Mouse (Mus musculus) MEL (cell line): ENCODE data around the gene Sgf29. TPM values are rescaled to one million over a fixed set of nuclear protein-coding genes. Genes with fewer than 3 reads are reported as not detected.

Experiments used
- DNase-seq: peaks from one replicate; pipeline ENCODE4 v3.0.0; 2011; ENCODE audit warnings: low read depth, low spot score
- H3K27ac ChIP-seq: 2 replicates; pipeline ENCODE4 v1.5.1; 2012; ENCODE audit warnings: low read depth, mild to moderate bottlenecking, control low read depth, low read length, moderate library complexity; ENCODE audit not compliant: control insufficient read depth
- H3K27me3 ChIP-seq, 2 experiments: fragments of 150-350 bp in 1 of 2; sonication (generic) in 1 of 2; 2 replicates each; pipeline ENCODE4 v1.6.1; 2012; ENCODE audit warnings: low read length in 2 of 2, mild to moderate bottlenecking in 2 of 2, improper control_type of control experiment in 1 of 2, moderate library complexity in 1 of 2; ENCODE audit not compliant: insufficient read depth in 2 of 2, control insufficient read depth in 1 of 2
- H3K36me3 ChIP-seq, 2 experiments: 2 replicates each; pipeline ENCODE4 v1.6.1; 2012 to 2014; ENCODE audit warnings: low read length in 2 of 2, improper control_type of control experiment in 1 of 2, inconsistent platforms in 1 of 2, mild to moderate bottlenecking in 1 of 2; ENCODE audit not compliant: insufficient read depth in 2 of 2, control insufficient read depth in 1 of 2
- H3K4me1 ChIP-seq, 2 experiments: fragments of 150-350 bp in 1 of 2; sonication (generic) in 1 of 2; 2 replicates each; pipeline ENCODE4 v1.6.1; 2012; ENCODE audit warnings: low read length in 2 of 2, improper control_type of control experiment in 1 of 2, mild to moderate bottlenecking in 1 of 2; ENCODE audit not compliant: insufficient read depth in 2 of 2, control insufficient read depth in 1 of 2
- H3K4me3 ChIP-seq, 2 experiments: fragments of 150-350 bp in 1 of 2; sonication (generic) in 1 of 2; 2 replicates each; pipeline ENCODE4 v1.5.1; 2012; ENCODE audit warnings: low read depth in 2 of 2, low read length in 2 of 2, mild to moderate bottlenecking in 2 of 2, moderate library complexity in 2 of 2, control low read depth in 1 of 2, improper control_type of control experiment in 1 of 2; ENCODE audit not compliant: control insufficient read depth in 1 of 2, insufficient read depth in 1 of 2
- H3K79me2 ChIP-seq: 2 replicates; pipeline ENCODE4 v1.6.1; 2012; ENCODE audit warnings: mild to moderate bottlenecking, low read length, moderate library complexity; ENCODE audit not compliant: control insufficient read depth, poor library complexity, insufficient read depth
- H3K9ac ChIP-seq: 2 replicates; pipeline ENCODE4 v1.6.1; 2012; ENCODE audit warnings: low read depth, mild to moderate bottlenecking, control low read depth, low read length, moderate library complexity; ENCODE audit not compliant: control insufficient read depth, poor library complexity, severe bottlenecking
- H3K9me3 ChIP-seq: fragments of 150-350 bp; sonication (generic); replicated peaks from 2 replicates; pipeline ENCODE4 v1.6.1; 2012; ENCODE audit warnings: mild to moderate bottlenecking, low read length, improper control_type of control experiment, moderate library complexity; ENCODE audit not compliant: insufficient read depth
- BHLHE40 ChIP-seq: IDR thresholded peaks from 2 replicates; pipeline ENCODE4 v1.6.1; 2012; ENCODE audit warnings: low read depth, mild to moderate bottlenecking, inconsistent platforms, low read length, improper control_type of control experiment, borderline replicate concordance
- CHD2 ChIP-seq: IDR thresholded peaks from 2 replicates; pipeline ENCODE4 v1.6.1; 2011; ENCODE audit warnings: low read length, improper control_type of control experiment
- CTCF ChIP-seq, 3 experiments: IDR thresholded peaks in 2 of 3; conservative IDR thresholded peaks in 1 of 3; 2 replicates each; pipeline ENCODE4 v1.5.1; 2011 to 2012; ENCODE audit warnings: low read length in 3 of 3, low read depth in 2 of 3, mild to moderate bottlenecking in 2 of 3, improper control_type of control experiment in 1 of 3, inconsistent platforms in 1 of 3, mixed read lengths in 1 of 3, moderate library complexity in 1 of 3; ENCODE audit not compliant: control insufficient read depth in 1 of 3, insufficient read depth in 1 of 3, poor library complexity in 1 of 3, severe bottlenecking in 1 of 3
- ELF1 ChIP-seq: IDR thresholded peaks from 2 replicates; pipeline ENCODE4 v1.6.1; 2014; ENCODE audit warnings: low read depth, mild to moderate bottlenecking, inconsistent platforms, low read length, improper control_type of control experiment, moderate library complexity
- EP300 ChIP-seq, 2 experiments: IDR thresholded peaks; 2 replicates each; pipeline ENCODE4 v1.6.1; 2011; ENCODE audit warnings: improper control_type of control experiment in 2 of 2, low read length in 2 of 2, low read depth in 1 of 2, mild to moderate bottlenecking in 1 of 2
- ETS1 ChIP-seq: IDR thresholded peaks from 2 replicates; pipeline ENCODE4 v1.6.1; 2012; ENCODE audit warnings: low read depth, mild to moderate bottlenecking, inconsistent platforms, low read length, improper control_type of control experiment, moderate library complexity
- GABPA ChIP-seq: IDR thresholded peaks from 2 replicates; pipeline ENCODE4 v1.6.1; 2012; ENCODE audit warnings: low read depth, mild to moderate bottlenecking, inconsistent platforms, low read length, improper control_type of control experiment, moderate library complexity
- GATA1 ChIP-seq: IDR thresholded peaks from 2 replicates; pipeline ENCODE4 v1.6.1; 2011; ENCODE audit warnings: low read depth, low read length, improper control_type of control experiment
- HCFC1 ChIP-seq: IDR thresholded peaks from 2 replicates; pipeline ENCODE4 v1.6.1; 2012; ENCODE audit warnings: low read depth, mild to moderate bottlenecking, inconsistent platforms, low read length, improper control_type of control experiment, moderate library complexity
- JUND ChIP-seq: IDR thresholded peaks from 2 replicates; pipeline ENCODE4 v1.6.1; 2011; ENCODE audit warnings: low read depth, mild to moderate bottlenecking, improper control_type of control experiment, low read length
- KAT2A ChIP-seq: conservative IDR thresholded peaks from 2 replicates; pipeline ENCODE4 v1.6.1; 2012; ENCODE audit warnings: low read depth, low read length, improper control_type of control experiment, inconsistent platforms
- MAFK ChIP-seq: IDR thresholded peaks from 2 replicates; pipeline ENCODE4 v1.6.1; 2011; ENCODE audit warnings: low read depth, mild to moderate bottlenecking, low read length, improper control_type of control experiment, borderline replicate concordance
- MAX ChIP-seq: IDR thresholded peaks from 2 replicates; pipeline ENCODE4 v1.6.1; 2011; ENCODE audit warnings: low read length, improper control_type of control experiment
- MEF2A ChIP-seq: IDR thresholded peaks from 2 replicates; pipeline ENCODE4 v1.6.1; 2014; ENCODE audit warnings: low read depth, mild to moderate bottlenecking, inconsistent platforms, low read length, improper control_type of control experiment; ENCODE audit not compliant: poor library complexity, insufficient replicate concordance, severe bottlenecking; ENCODE audit errors: extremely low read depth
- MXI1 ChIP-seq: IDR thresholded peaks from 2 replicates; pipeline ENCODE4 v1.6.1; 2011; ENCODE audit warnings: mild to moderate bottlenecking, low read depth, low read length, improper control_type of control experiment
- MYB ChIP-seq: IDR thresholded peaks from 2 replicates; pipeline ENCODE4 v1.6.1; 2011; ENCODE audit warnings: mild to moderate bottlenecking, low read depth, low read length, improper control_type of control experiment
- MYC ChIP-seq: IDR thresholded peaks from 2 replicates; pipeline ENCODE4 v1.6.1; 2011; ENCODE audit warnings: low read depth, mild to moderate bottlenecking, low read length, improper control_type of control experiment, moderate library complexity
- NELFE ChIP-seq: IDR thresholded peaks from 2 replicates; pipeline ENCODE4 v1.6.1; 2011; ENCODE audit warnings: low read depth, low read length, improper control_type of control experiment
- POLR2A ChIP-seq, 2 experiments: IDR thresholded peaks; 2 replicates each; pipeline ENCODE4 v1.6.1; 2011 to 2012; ENCODE audit warnings: low read length in 2 of 2, mild to moderate bottlenecking in 2 of 2, control low read depth in 1 of 2, improper control_type of control experiment in 1 of 2, low read depth in 1 of 2, moderate library complexity in 1 of 2; ENCODE audit not compliant: control insufficient read depth in 1 of 2, insufficient read depth in 1 of 2, poor library complexity in 1 of 2
- POLR2AphosphoS2 ChIP-seq: IDR thresholded peaks from 2 replicates; pipeline ENCODE4 v1.6.1; 2011; ENCODE audit warnings: low read length, improper control_type of control experiment
- POLR2AphosphoS5 ChIP-seq: IDR thresholded peaks from 2 replicates; pipeline ENCODE4 v1.6.1; 2012; ENCODE audit warnings: low read depth, borderline replicate concordance, mild to moderate bottlenecking, inconsistent platforms, low read length, moderate library complexity, mixed read lengths
- RAD21 ChIP-seq: IDR thresholded peaks from 2 replicates; pipeline ENCODE4 v1.6.1; 2011; ENCODE audit warnings: mild to moderate bottlenecking, low read depth, low read length, improper control_type of control experiment
- SIN3A ChIP-seq: IDR thresholded peaks from 2 replicates; pipeline ENCODE4 v1.6.1; 2012; ENCODE audit warnings: low read length, improper control_type of control experiment, inconsistent platforms
- SMC3 ChIP-seq: IDR thresholded peaks from 2 replicates; pipeline ENCODE4 v1.6.1; 2011; ENCODE audit warnings: low read depth, low read length, improper control_type of control experiment
- TBP ChIP-seq: IDR thresholded peaks from 2 replicates; pipeline ENCODE4 v1.8.0; 2011; ENCODE audit warnings: low read depth, low read length, improper control_type of control experiment
- UBTF ChIP-seq: IDR thresholded peaks from 2 replicates; pipeline ENCODE4 v1.6.1; 2012; ENCODE audit warnings: low read depth, mild to moderate bottlenecking, inconsistent platforms, low read length, improper control_type of control experiment, moderate library complexity, borderline replicate concordance; ENCODE audit not compliant: insufficient read depth
- USF1 ChIP-seq: IDR thresholded peaks from 2 replicates; pipeline ENCODE4 v1.6.1; 2014; ENCODE audit warnings: low read depth, mild to moderate bottlenecking, inconsistent platforms, low read length, improper control_type of control experiment, moderate library complexity
- USF2 ChIP-seq, 2 experiments: IDR thresholded peaks; 2 replicates each; pipeline ENCODE4 v1.6.1; 2011 to 2012; ENCODE audit warnings: improper control_type of control experiment in 2 of 2, low read length in 2 of 2, borderline replicate concordance in 1 of 2, inconsistent platforms in 1 of 2, low read depth in 1 of 2, mild to moderate bottlenecking in 1 of 2; ENCODE audit not compliant: insufficient read depth in 1 of 2
- polyA plus RNA-seq, 2 experiments: library from polyadenylated mRNA; stranded (reverse) in 1 of 2; unstranded in 1 of 2; fragments of >175 nt in 1 of 2; fragments of >200 nt in 1 of 2; gene quantifications; 2 replicates each; pipeline versions ENCODE4 v1.2.1 to v1.2.4; 2012; ENCODE audit warnings: low replicate concordance in 2 of 2, low read depth in 1 of 2; ENCODE audit not compliant: insufficient read length in 2 of 2, insufficient read depth in 1 of 2, missing spikeins in 1 of 2
- total RNA-seq: library from RNA; depleted of rRNA; stranded (reverse); fragments of 300-350 nt; gene quantifications from 2 replicates; pipeline ENCODE4 v1.2.3, GENCODE M21; 2012

The Sgf29 gene
- total and polyA plus RNA-seq, 3 experiments: 81.7 to 117 TPM; not detected in 1

- DNase-seq: no peak
- peaks cover 0 to 31% of the 10 kb centered on the region in 2 experiments; a peak in 2 of 4 replicates for H3K36me3 ChIP-seq
- no peak overlapping the region for H3K4me3 ChIP-seq
- H3K4me1 ChIP-seq: peaks cover 11 to 37% of the 10 kb centered on the region in 2 experiments; a peak in 3 of 4 replicates
- peaks cover 46% of the 10 kb centered on the region for H3K79me2 ChIP-seq
- H3K9me3 ChIP-seq: no peaks in the 10 kb centered on the region
- no peak overlapping the region for H3K9ac ChIP-seq
- no peak overlapping the region for H3K27ac ChIP-seq
- TF ChIP-seq MAX (no peak), UBTF (no peak), CHD2 (no peak)
- no peaks in the 10 kb centered on the region for H3K27me3 ChIP-seq
Observed at GRCm38 (mm10) chr7:126700063-126701015, 51.2 kb downstream of the Sgf29 start.

GRCm38 (mm10) chr7:126701070-126701469 lies 52.0 kb downstream of the Sgf29 start:
- Histone ChIP-seq H3K27ac (peak overlapping the region; percentile 27; the same call in 1 of the 2 replicates), H3K9me3 (no peaks in the 10 kb centered on the region), H3K4me3 (no peak overlapping the region), H3K79me2 (peaks cover 42% of the 10 kb centered on the region), H3K4me1 (peaks cover 11 to 41% of the 10 kb centered on the region in 2 experiments; a peak in 3 of 4 replicates), H3K9ac (peak overlapping the region; percentile 40), H3K27me3 (no peaks in the 10 kb centered on the region)
- peak; percentile 92 for DNase-seq
- TF ChIP-seq MYC (0 out of 2 replicates have a peak, but pooled peaks have one; percentile 45), GABPA (no peak), KAT2A (no peak), NELFE (no peak), USF1 (peak; percentile 94), MEF2A (no peak), USF2 (IDR thresholded peaks at IDR 0.05; ENCODE audit: borderline replicate concordance in 1 of 2, insufficient read depth in 1 of 2, low read depth in 1 of 2, low read length in 2 of 2) (peak in 1 of 2 experiments; percentile 63; a peak in 2 of 4 replicates), HCFC1 (peak; percentile 56; the same call in 1 of the 2 replicates), CTCF (IDR thresholded peaks at IDR 0.05 in 2 of 3, conservative IDR thresholded peaks at IDR 0.05 in 1 of 3; ENCODE audit: control insufficient read depth in 1 of 3, insufficient read depth in 1 of 3, low read depth in 2 of 3, low read length in 3 of 3, poor library complexity in 1 of 3, severe bottlenecking in 1 of 3) (peak; percentile 88 to 95 (median 89)), EP300 (IDR thresholded peaks at IDR 0.05; ENCODE audit: low read depth in 1 of 2, low read length in 2 of 2) (no peak), POLR2AphosphoS2 (no peak), TBP (no peak), UBTF (no peak), POLR2AphosphoS5 (no peak), MYB (no peak), MXI1 (peak; percentile 73), GATA1 (no peak), BHLHE40 (no peak), MAFK (no peak), CHD2 (no peak), MAX (peak; percentile 88), ELF1 (no peak), POLR2A (IDR thresholded peaks at IDR 0.05; ENCODE audit: control insufficient read depth in 1 of 2, insufficient read depth in 1 of 2, low read depth in 1 of 2, low read length in 2 of 2, poor library complexity in 1 of 2) (peak in 1 of 2 experiments; percentile 38; a peak in 1 of 4 replicates), JUND (no peak), RAD21 (peak; percentile 28), SMC3 (peak; percentile 59), ETS1 (no peak), SIN3A (no peak; the same call in 1 of the 2 replicates)
- TF ChIP-seq, all 39 proteins: peak for 10
- H3K36me3 ChIP-seq: peaks cover 0 to 32% of the 10 kb centered on the region in 2 experiments; a peak in 2 of 4 replicates
